Mouse (Mus musculus): ENCODE results near the gene Zfp646. TPM values are rescaled to one million over a fixed set of nuclear protein-coding genes. Genes with fewer than 3 reads are reported as not detected.
A peak's percentile ranks its signal among the peaks of the same experiment; 100 is the strongest.

Gene Zfp646
- total and polyA plus RNA-seq, 3 experiments: 8.0 to 18.9 (median 17.7) TPM

DNA sequence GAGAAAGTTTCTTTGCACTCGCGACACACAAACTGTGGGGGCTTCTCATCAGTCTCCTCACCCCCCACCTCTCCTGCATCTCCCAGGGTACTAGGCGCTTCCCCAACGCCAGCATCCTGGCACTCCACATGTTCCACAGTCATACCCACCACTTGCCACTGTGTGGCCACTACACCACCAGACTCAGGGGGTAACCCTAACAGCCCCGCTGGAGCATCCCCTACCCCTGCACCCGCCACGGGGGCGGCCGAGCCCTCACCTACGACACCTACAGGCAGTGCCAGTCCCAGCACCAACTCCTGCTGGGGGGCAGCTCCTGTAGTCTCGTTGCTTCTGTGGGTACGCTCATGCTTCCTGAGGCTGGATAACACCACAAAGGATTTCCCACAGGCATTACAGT, 9.6 kb upstream of the Zfp646 start:
- no peak overlapping the region for H3K27ac ChIP-seq
- TF ChIP-seq CTCF (IDR thresholded peaks at IDR 0.05) (no peak), EP300 (IDR thresholded peaks at IDR 0.05; ENCODE audit: insufficient read depth, low read depth, low read length) (no peak), POLR2A (IDR thresholded peaks at IDR 0.05; ENCODE audit: insufficient read depth, low read depth, low read length) (no peak)
- no peaks in the 10 kb centered on the region for H3K27me3 ChIP-seq (ENCODE audit: control insufficient read depth, insufficient read depth, low read length)
- H3K9ac ChIP-seq (ENCODE audit: low read depth, low read length): no peak overlapping the region
- H3K36me3 ChIP-seq (ENCODE audit: control insufficient read depth, insufficient read depth, low read length): no peaks in the 10 kb centered on the region
- no peak for DNase-seq
- no peak overlapping the region for H3K4me3 ChIP-seq
- intact Hi-C loops (cut with DNase I): no loop called here
- 94% methylated on average over 12 of the region's 12 CpGs for WGBS
- no peaks in the 10 kb centered on the region for H3K4me1 ChIP-seq (ENCODE audit: control insufficient read depth, insufficient read depth, low read length)
- no peaks in the 10 kb centered on the region for H3K79me2 ChIP-seq (replicated peaks; ENCODE audit: control insufficient read depth, insufficient read depth, low read length)

DNA sequence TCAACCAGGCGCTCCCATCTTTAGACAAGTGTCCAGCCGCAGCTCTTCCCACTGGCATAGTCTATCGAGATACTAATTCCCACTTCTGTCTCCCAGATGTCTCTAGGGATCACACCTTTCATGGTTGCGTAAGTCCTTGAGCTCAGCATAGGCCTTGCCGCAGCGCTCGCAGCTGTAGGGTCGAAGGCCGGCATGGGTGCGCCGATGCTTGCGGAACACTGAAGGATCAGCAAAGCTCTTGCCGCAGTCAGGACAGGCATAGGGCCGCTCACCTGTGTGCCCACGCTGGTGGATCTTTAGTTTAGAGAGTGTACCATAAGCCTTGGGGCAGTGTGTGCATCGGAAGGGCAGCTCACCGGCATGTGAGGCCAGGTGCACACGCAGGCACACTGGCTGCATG, 8.4 kb upstream of the Zfp646 start:
- H3K79me2 ChIP-seq (replicated peaks; ENCODE audit: control insufficient read depth, insufficient read depth, low read length): no peaks in the 10 kb centered on the region
- 97% methylated on average over 18 of the region's 18 CpGs for WGBS
- DNase-seq: no peak
- no peak overlapping the region for H3K27ac ChIP-seq
- no peaks in the 10 kb centered on the region for H3K27me3 ChIP-seq (ENCODE audit: control insufficient read depth, insufficient read depth, low read length)
- H3K4me3 ChIP-seq: no peak overlapping the region
- H3K9ac ChIP-seq (ENCODE audit: low read depth, low read length): no peak overlapping the region
- H3K4me1 ChIP-seq (ENCODE audit: control insufficient read depth, insufficient read depth, low read length): no peaks in the 10 kb centered on the region
- no peak for TF ChIP-seq EP300 (IDR thresholded peaks at IDR 0.05; ENCODE audit: insufficient read depth, low read depth, low read length)
- TF ChIP-seq CTCF (IDR thresholded peaks at IDR 0.05): no peak
- TF ChIP-seq POLR2A (IDR thresholded peaks at IDR 0.05; ENCODE audit: insufficient read depth, low read depth, low read length): no peak
- H3K36me3 ChIP-seq (ENCODE audit: control insufficient read depth, insufficient read depth, low read length): no peaks in the 10 kb centered on the region
- intact Hi-C loops (cut with DNase I): no loop called here

DNA sequence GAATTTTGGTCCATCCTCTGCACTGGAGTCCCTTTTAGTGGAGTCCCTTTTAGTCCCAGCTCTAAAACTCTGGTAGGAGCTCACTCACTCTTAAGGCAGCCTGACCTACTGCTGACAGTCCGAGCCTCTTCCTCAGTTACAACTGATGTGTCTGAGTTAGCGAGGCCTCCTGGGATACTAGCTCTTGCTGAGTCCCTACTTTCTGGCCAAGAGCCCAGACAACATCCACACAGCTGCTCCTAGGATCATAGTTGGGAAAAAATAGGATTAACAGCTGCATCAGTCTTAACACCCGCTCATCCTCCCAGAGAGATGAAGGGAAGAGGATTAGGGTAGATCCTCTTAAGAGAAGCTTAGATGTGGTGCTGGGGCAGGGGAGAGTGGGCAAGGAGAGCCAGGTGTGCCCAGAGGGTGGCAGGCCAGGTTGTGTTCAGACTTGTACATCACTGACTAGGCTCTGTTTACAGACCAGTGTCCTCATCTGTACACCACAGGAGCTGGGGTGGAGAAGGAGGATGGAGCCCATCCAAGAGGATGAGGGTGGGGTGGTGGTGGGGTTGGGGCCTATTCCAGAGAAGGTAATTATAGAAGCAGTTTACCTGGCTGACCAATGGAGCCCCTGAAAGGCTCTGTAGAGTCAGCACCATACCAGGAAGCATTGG, 6.7 kb upstream of the Zfp646 start:
- intact Hi-C loops (cut with DNase I): no loop called here
- no peaks in the 10 kb centered on the region for H3K4me1 ChIP-seq (ENCODE audit: control insufficient read depth, insufficient read depth, low read length)
- peak in 1 of 2 experiments; percentile 51 for DNase-seq
- H3K27me3 ChIP-seq (ENCODE audit: control insufficient read depth, insufficient read depth, low read length): no peaks in the 10 kb centered on the region
- WGBS: 35% methylated on average over 3 of the region's 3 CpGs
- H3K4me3 ChIP-seq: no peak overlapping the region
- H3K36me3 ChIP-seq (ENCODE audit: control insufficient read depth, insufficient read depth, low read length): no peaks in the 10 kb centered on the region
- no peaks in the 10 kb centered on the region for H3K79me2 ChIP-seq (replicated peaks; ENCODE audit: control insufficient read depth, insufficient read depth, low read length)
- H3K27ac ChIP-seq: no peak overlapping the region; the same call in 1 of the 2 replicates
- TF ChIP-seq CTCF (IDR thresholded peaks at IDR 0.05): no peak
- TF ChIP-seq POLR2A (IDR thresholded peaks at IDR 0.05; ENCODE audit: insufficient read depth, low read depth, low read length): no peak
- no peak for TF ChIP-seq EP300 (IDR thresholded peaks at IDR 0.05; ENCODE audit: insufficient read depth, low read depth, low read length)
- no peak overlapping the region for H3K9ac ChIP-seq (ENCODE audit: low read depth, low read length)

DNA sequence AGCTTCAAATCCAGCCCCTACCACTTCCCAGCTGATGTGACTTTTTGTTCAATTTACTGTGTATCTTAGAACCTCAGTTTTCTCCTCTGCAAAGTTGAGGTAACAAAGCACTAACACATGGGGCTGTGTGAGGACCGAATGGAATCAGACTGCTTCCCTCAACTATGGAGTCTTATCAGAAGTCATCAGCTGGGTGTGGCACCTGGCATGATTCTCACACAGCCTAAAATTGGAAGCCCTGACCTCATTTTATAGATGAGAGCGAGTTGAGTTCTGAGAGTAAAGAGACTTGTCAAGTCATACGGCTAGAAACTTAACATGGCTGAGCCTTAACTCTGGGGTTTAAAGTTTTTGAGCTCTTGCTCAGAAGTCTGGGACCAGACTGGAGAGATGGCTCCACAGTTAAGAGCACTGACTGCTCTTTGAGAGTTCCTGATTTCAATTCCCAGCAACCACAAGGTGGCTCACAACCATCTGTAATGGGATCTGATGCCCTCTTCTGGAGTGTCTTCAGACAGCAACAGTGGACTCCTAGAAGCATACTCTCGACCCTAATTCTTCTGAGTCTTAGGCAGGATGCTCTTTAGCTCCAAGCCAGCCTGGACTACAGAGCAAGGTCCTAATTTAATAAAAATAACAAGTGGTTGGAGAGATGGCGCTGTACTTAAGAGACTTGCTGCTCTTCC, 5.7 kb upstream of the Zfp646 start:
- no peaks in the 10 kb centered on the region for H3K79me2 ChIP-seq (replicated peaks; ENCODE audit: control insufficient read depth, insufficient read depth, low read length)
- intact Hi-C loops (cut with DNase I): no loop called here
- peak; percentile 37 for TF ChIP-seq CTCF (IDR thresholded peaks at IDR 0.05)
- no peak for TF ChIP-seq POLR2A (IDR thresholded peaks at IDR 0.05; ENCODE audit: insufficient read depth, low read depth, low read length)
- 70% methylated on average over 5 of the region's 5 CpGs for WGBS
- H3K4me1 ChIP-seq (ENCODE audit: control insufficient read depth, insufficient read depth, low read length): peaks cover 2% of the 10 kb centered on the region; the same call in 1 of the 2 replicates
- no peaks in the 10 kb centered on the region for H3K27me3 ChIP-seq (ENCODE audit: control insufficient read depth, insufficient read depth, low read length)
- no peak overlapping the region for H3K27ac ChIP-seq
- no peaks in the 10 kb centered on the region for H3K36me3 ChIP-seq (ENCODE audit: control insufficient read depth, insufficient read depth, low read length)
- no peak overlapping the region for H3K9ac ChIP-seq (ENCODE audit: low read depth, low read length)
- no peak overlapping the region for H3K4me3 ChIP-seq
- no peak for DNase-seq

DNA sequence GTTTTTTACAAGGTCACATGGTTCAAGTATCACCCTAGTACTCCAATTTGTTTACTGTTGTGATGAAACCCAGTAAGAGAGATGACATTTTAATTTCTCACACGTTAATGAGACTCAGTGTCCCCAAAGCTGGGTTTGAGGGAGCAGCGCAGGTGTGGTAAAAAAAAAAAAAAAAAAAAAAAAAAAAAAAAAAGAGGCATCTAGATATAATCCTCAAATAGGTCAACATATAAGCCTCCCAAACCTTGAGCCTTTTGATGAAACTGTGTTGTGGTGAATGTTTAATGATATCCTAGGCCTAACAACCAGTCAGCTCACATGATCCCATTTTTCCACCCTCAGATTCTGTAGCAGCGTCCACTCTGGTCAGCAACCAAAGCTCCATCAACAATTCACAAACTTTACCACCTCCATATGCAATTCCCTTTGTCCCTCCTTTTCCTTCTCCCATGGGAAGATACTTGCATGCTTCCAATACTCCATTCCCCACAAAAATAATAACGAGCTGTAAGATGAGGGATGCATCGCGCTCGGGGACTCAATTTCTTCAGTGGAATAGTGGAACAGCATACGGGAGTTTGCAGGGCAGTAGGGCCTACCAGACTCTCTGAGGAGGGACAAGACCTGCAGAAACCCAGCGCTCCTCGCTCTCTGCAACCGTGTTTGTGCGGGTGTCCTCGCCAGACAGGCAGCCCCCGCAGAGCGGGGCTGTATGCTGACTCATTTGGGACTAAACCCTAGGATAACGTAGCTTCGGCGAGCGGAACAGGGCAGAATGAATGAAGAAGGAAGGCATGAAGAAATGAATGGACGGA, 1.0 kb upstream of the Zfp646 start:
- peak overlapping the region; percentile 98 for H3K4me3 ChIP-seq
- peak overlapping the region; percentile 56 for H3K9ac ChIP-seq (ENCODE audit: low read depth, low read length)
- intact Hi-C loops (cut with DNase I): loop anchor here (1.0 to 5.0 kb wide), 4 partner anchors 33 to 398 kb away; partner anchors contain the start of genes Fbrs, Setd1a and Zfp629
- peak overlapping the region; percentile 94; the same call in 1 of the 2 replicates for H3K27ac ChIP-seq
- H3K79me2 ChIP-seq (replicated peaks; ENCODE audit: control insufficient read depth, insufficient read depth, low read length): peaks cover 2% of the 10 kb centered on the region; the same call in 1 of the 2 replicates
- H3K36me3 ChIP-seq (ENCODE audit: control insufficient read depth, insufficient read depth, low read length): no peaks in the 10 kb centered on the region; the same call in 1 of the 2 replicates
- TF ChIP-seq EP300 (IDR thresholded peaks at IDR 0.05; ENCODE audit: insufficient read depth, low read depth, low read length) (no peak), POLR2A (IDR thresholded peaks at IDR 0.05; ENCODE audit: insufficient read depth, low read depth, low read length) (no peak), CTCF (IDR thresholded peaks at IDR 0.05) (no peak)
- 6% methylated on average over 20 of the region's 20 CpGs for WGBS
- no peak for DNase-seq
- H3K27me3 ChIP-seq (ENCODE audit: control insufficient read depth, insufficient read depth, low read length): no peaks in the 10 kb centered on the region
- peaks cover 3% of the 10 kb centered on the region for H3K4me1 ChIP-seq (ENCODE audit: control insufficient read depth, insufficient read depth, low read length)

All from heart, adult 2 months (tissue).